Mouse (Mus musculus): ENCODE results near the gene Kat7.

Gene Kat7

DNA sequence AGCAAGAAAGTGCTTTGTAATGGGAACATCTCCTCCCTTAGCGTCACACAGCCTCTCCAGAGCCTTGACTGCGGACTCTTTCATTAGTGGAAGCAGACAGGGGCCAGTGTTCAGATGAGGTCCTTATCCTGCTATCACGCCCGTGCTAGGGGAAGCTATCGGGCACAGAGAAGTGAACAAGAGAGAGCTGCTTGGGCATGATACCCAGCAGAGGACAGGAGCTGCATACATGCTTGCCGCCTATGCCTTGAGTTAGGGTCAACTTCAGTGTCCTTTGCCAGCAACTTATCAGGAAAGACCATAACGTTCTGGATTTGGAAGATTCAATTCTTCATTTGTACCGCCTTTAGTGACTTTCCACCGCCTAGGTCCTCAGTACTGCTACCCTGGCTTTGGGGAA is 23.8 kb upstream of the Kat7 start:
- no peak for DNase-seq (ENCODE audit: low spot score in 2 of 2)

DNA sequence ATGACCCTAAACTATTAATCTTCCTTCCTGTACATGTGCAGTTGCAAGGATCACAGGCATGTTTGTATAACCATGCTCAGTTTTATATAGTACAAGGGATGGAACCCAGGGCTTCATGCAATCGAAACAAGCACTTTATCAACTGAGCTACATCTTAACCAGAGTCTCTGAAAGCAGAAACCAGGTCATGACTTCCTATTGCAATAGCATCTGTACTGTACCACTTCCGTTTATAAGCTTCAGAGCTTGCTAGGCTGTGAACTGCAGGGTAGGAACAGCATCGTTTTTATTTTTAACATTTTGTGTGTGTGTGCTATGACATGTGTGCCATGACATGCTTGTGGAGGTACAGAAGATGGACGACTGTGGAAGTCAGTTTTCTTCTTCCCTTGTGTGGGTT is 23.2 kb upstream of the Kat7 start:
- no peak for DNase-seq (ENCODE audit: low spot score in 2 of 2)

GRCm38 (mm10) chr11:95330662-95331061 is 20.6 kb upstream of the Kat7 start:
- DNase-seq (ENCODE audit: low spot score in 2 of 2): no peak

DNA sequence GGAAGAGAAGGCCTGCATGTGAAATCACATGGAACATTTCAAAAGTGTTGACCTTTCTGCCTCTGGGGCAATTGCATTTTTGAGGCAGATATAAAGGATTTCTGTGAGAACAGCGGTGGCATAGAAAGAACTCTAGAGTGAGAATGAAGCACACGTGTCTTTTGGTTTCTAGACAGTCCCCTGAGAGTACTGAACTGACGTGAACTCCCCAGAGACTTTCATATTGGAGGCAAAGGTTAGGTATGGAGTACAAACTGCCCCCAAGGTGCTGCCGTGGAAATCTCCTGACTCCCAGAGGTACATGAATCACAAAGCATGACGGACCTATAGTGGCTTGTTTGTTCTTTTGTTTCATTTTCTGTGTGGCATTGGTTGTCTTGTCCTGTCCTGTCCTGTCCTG is 18.6 kb upstream of the Kat7 start:
- no peak for DNase-seq (ENCODE audit: low spot score in 2 of 2)

DNA sequence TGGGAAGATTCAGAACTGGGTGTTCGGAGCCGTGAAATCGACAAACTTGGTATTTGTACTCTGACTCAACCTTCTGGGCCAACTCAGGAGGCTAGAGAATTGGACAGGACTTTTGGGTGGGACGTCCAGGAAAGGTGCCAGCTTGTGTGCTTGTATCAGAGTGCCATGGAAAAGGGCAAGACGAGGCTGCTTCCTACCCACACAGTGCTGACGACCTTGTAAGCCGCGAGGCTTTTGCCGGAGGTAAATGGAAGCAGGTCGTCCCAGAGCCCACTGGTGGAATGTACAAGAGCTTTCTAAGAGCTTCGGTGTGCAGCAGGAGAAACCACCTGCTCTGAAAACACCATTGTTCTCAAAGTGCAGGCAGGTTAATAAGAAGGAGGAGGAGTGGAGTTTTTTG is 16.2 kb upstream of the Kat7 start:
- DNase-seq (ENCODE audit: low spot score in 2 of 2): no peak

DNA sequence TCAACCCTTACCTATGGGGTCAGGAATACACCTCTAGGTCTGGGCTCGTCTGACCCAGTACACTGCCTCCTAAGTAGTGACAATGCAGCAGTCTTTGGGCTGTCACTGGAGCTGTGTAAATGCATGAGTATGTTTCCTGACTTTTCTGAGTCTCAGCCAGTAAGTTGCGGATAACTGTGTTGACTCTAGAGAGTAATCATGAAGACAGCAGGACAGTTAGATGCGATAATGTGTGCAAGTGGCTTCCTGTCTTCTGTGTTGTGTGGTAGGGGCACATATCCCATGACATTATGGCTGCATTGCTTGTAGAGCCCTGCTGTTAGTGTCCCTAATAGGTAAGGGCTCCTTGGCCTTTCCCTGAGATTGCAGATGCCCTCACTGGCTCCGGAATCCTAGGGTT is 15.8 kb upstream of the Kat7 start:
- no peak for DNase-seq (ENCODE audit: low spot score in 2 of 2)

GRCm38 (mm10) chr11:95324181-95324580 is 14.1 kb upstream of the Kat7 start:
- no peak for DNase-seq (ENCODE audit: low spot score in 2 of 2)

DNA sequence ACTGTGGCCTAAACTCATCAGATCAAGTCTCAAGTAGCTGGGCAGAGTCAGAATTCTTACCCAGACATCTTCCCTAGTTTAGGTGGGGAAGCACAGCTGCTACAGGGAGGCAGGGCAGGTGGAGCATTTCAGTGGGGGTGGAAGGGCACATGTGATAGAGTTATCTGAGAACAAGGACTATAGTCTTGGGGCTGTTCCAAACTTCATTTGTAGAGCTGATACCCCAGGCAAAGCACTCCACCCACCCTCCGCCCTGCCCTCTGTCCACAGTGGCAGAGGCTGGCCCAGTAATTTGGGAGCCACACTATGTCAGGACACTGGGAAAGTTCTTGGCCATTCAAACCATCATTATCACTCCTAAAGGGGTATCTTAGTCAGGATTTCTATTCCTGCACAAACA is 10.0 kb upstream of the Kat7 start:
- no peak for DNase-seq (ENCODE audit: low spot score in 2 of 2)

- no peak for DNase-seq (ENCODE audit: low spot score in 2 of 2)
Measured at GRCm38 (mm10) chr11:95319506-95319905, 9.5 kb upstream of the Kat7 start.

DNA sequence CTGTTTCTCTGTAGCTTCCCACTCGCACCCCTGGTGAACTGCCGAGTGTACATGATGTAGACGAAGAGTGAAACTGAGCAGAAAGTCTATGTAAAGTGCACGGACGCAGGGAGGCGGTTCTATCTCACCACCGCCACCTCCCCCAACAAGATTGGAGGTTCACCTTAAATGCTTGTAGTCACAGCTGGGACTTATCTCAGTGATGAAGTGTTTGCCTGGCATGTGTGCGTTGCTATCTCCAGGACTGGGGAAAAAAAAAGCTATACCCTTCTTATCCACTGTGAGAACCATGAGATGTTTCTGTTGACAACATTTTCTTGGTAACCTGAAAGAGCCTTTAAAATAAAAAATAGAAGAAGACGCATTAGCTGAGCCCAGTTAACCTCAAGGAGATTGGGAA is 8.1 kb upstream of the Kat7 start:
- DNase-seq (ENCODE audit: low spot score in 2 of 2): no peak

DNA sequence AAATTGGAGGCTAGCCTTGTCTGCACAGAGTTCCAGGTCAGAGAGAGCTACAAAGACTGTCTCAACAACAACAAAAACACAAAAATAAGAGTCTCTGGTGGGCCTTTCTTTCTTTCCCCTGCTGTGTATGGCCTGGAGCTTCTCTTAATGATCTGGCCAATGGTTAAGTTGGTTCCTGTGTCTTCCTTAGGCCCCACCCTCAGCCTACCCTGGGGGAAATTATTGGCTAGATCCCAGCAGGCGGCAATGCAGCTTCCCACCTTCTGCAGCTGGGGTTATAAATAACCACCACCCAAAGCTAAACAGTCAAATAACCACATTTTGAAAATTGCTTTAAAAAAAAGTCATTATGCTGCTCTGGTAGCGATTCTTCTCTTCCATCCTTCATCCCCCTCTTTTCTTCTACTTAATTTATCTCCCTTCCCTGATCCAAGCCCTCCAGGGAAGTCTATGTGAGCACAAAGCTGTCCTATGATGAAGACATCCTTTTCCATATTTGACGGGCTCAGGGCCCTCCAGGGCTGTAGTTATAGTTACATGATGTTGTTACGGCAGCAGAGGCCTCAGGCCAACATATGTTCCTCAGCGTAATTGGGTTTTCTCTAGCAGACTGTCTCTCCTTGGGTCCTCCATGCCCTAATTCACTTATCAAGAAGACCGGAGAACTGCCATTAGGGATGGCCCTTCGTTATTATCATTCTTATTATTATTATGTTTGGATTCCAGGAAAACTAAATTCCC is 5.3 kb upstream of the Kat7 start:
- no peak for DNase-seq (ENCODE audit: low spot score in 2 of 2)

- DNase-seq (ENCODE audit: low spot score in 2 of 2): no peak
Measured at GRCm38 (mm10) chr11:95311425-95311807, 1.4 kb upstream of the Kat7 start.

GRCm38 (mm10) chr11:95310648-95311424 is 790 bp upstream of the Kat7 start:
- peak in 1 of 2 experiments; percentile 34 for DNase-seq (ENCODE audit: low spot score in 2 of 2)

DNA sequence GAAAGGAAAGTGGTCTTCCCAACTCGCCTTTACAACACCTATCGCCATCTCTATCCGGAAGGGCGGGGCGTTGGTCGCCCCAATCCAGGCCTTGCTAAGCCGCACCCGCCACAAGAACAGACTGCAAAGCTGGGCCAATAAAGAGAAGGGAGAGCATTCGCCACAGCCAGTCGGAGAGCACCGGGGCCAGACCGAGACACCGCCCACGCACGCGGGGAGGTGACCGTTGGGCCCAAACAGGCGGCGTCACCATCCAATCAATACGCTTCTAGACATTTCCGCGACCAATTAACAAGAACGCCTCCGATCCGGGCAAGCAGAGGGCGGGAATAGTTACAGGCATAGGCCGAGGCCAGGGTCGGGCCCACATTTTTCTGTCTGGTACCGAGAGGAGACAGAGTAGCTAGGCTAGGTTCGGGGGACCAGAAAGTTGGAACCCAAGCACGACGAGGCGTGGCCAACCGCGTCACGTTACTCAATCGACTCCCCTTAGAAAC is 488 bp downstream of the Kat7 start:
- DNase-seq (ENCODE audit: low spot score in 2 of 2): peak; percentile 95 to 96

- no peak for DNase-seq (ENCODE audit: low spot score in 2 of 2)
Measured at GRCm38 (mm10) chr11:95307526-95307925, 2.5 kb downstream of the Kat7 start.

DNA sequence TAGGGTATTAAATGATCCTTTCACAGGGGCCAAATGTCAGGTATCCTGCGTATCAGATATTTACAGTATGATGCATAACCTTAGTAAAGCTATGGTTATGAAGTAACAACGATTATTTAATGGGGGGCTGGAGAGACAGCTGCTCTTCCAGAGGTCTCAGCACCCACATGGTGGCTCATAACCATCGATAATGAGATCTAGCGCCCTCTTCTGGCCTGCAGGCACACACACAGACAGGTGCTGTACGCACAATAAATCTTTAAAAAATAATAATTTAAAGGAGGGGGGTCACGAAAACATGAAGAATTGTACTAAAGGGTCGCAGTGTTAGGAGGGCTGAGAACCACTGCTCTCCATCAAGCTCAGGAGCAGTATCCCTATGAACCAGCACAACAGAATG is 4.4 kb downstream of the Kat7 start:
- peak in 1 of 2 experiments; percentile 15 for DNase-seq (ENCODE audit: low spot score in 2 of 2)

GRCm38 (mm10) chr11:95301772-95302171 is 8.3 kb downstream of the Kat7 start:
- DNase-seq (ENCODE audit: low spot score in 2 of 2): no peak

- DNase-seq (ENCODE audit: low spot score in 2 of 2): no peak
Measured at GRCm38 (mm10) chr11:95299886-95300285, 10.2 kb downstream of the Kat7 start.

DNA sequence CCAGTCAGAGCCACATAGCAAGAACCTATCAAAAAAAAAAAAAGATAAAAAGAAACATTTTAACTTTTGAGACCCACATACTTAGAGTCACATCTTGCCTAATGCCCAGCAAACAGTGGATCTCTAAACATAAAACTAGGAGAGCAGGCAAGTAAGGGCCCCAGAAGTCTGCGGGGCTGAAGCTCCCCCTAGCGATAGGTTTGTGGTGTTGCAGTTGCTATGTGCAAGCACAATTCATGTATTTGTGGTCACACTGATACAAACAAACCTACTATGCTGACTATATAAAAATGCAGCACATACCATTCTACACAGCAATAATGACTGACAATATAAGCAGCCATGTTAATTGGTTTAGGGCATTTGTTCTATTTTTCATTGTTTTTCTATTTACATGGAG is 11.9 kb downstream of the Kat7 start:
- peak in 1 of 2 experiments; percentile 16 for DNase-seq (ENCODE audit: low spot score in 2 of 2)

GRCm38 (mm10) chr11:95295736-95296135 is 14.3 kb downstream of the Kat7 start:
- DNase-seq (ENCODE audit: low spot score in 2 of 2): no peak

GRCm38 (mm10) chr11:95293017-95293624 is 16.9 kb downstream of the Kat7 start:
- DNase-seq (ENCODE audit: low spot score in 2 of 2): no peak

DNA sequence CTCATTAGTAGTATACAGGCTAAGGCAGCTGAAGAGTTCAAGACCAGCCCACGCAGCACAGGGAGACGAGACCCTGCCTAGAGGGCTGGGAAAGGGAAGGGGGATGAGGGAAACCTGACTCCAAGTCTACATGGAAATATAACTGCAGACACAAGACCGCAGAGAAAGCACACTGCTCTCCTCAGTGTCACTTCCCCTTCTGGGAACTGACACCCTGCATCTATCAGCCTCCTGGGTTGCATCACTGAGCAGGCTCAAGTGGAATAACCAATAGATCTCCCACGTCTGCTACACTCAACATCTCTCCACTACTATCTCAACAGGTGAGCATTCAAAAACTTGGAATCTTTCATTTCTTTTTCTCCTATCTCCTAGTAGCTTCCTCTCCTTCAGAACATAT is 18.0 kb downstream of the Kat7 start:
- no peak for DNase-seq (ENCODE audit: low spot score in 2 of 2)

GRCm38 (mm10) chr11:95282331-95282730 is 27.7 kb downstream of the Kat7 start:
- no peak for DNase-seq (ENCODE audit: low spot score in 2 of 2)
